Mouse (Mus musculus) gastrocnemius, postnatal 4 days (tissue): ENCODE results near the gene Zc3h12c. TPM values are rescaled to one million over a fixed set of nuclear protein-coding genes. Genes with fewer than 3 reads are reported as not detected.
"Not testable (repeated sequence)": the region's sequence is repeated elsewhere in the genome, so short reads cannot be mapped to it uniquely, and the experiment has no call there.

Experiments
- DNase-seq, 2 experiments: peaks; one replicate each; pipeline ENCODE4 v3.0.0; 2021 to 2022; ENCODE audit warnings: low spot score in 2 of 2, mixed read lengths in 2 of 2
- total RNA-seq, 2 experiments: library from RNA; stranded (reverse); gene quantifications; 2 replicates each; pipeline ENCODE4 v1.2.3; 2021

The Zc3h12c gene
- total RNA-seq, 2 experiments from 2014 or later: 9.6 to 10.6 TPM

DNA sequence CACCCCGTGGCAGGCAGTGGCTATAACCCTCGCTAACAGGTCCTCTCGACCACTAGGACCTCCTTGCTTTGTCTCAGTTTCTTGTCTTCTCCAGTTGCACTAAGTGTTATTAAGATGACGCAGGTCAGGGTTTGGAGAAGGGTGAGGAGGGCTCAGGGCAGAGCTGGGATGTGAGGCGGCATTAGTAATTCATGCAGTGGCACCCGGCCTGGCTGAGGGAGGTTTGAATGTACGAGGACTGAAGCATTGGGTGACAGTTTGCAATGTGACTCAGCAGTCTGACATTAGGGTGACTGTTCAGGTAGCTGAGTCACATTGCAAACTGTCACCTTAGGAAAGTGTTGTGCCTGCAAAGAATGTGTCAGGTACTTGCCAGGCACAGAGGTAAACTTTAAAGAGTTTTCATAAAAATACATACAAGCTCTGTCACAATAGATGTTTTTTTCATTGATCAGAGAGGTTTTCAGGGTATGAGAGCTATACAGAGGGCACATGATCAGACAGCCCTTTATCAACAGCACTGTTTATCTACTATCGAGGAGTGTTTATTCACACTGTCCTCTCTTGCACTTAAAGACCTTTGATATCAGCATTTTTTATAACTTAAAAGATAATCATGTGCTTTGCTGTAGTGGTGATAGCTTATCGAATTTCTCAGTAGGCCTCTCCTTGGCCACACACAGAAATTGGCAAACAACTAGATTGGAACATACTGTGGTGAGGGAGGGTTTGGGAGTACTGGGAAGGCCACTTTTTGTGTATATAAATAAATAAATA is 64.7 kb downstream of the Zc3h12c start:
- DNase-seq: no peak

DNA sequence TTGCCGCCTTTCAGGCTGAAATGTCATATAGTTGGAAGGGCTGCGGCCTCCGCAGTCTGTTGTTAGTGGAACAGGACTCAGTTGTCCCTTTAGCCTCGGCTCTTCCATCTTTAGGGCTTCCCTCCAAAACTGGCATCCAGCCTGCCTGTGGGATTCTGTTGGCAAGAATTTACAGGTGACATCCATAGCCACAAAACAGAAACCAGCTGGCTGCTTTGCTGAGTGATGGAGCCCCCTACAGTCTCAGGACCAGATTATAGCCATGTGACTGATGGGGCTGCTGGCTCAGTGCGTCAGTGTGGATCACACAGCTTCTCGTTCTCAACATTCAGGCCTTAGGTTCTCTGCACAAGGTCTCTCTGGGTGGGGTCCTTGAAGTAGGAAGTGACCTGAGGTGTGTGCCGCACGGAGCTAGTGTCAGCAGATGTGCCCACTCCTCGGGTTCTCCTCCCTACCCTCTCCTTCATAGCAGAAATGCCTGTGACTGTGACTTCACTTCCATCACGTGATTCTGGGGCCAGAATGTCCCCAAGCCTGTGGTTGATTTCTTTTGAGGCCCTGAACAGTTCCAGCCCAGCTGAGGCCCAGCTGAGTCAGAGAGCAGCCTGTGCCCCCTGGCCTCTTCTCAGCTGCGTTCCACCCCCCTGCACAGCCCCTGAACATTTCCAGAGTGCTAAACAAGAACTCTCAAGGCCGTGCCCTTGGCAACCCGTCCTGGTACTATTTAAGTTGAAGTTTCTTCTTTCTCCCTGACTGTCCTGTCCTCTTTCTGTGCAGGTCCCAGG is 66.1 kb downstream of the Zc3h12c start:
- DNase-seq: no peak

DNA sequence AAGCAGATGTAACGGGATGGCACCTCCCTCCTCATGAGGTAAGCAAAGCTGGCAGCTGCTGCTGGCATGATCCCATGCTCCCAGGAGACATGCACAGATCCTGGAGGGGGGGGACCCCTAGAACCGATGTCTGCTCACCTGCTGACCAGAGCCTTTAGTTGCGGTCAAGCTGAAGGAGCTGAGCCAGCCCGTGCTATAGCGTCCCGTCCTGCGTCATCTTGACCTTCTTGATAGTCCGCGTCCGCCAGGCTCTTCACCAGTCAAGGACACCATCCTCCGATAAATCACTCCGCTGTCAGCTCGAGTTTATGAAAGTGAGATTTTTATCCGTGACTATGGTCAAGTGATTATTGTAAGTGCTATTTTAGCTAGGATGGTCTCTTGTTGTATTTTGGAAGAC is 67.9 kb downstream of the Zc3h12c start:
- DNase-seq: no peak

DNA sequence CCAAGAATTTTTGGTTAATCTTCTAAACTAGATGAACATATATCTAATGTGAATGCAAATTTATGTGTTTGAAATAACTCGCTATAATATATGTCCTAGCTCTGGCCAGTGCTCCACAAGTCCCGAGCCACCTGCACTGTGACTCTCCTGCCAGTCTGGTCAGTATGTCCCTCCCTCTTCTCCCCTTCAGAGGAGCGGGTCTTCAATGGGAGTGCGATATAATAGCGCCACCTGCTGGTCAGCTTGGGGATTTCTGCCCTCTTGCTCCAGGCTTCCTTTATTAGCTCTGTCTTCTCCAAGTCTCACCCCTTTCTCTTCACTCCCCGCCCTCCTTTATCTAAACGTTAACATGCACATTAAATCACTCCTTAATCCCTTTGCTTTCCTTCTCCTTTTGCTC is 69.8 kb downstream of the Zc3h12c start:
- peak; percentile 68 to 77 for DNase-seq

DNA sequence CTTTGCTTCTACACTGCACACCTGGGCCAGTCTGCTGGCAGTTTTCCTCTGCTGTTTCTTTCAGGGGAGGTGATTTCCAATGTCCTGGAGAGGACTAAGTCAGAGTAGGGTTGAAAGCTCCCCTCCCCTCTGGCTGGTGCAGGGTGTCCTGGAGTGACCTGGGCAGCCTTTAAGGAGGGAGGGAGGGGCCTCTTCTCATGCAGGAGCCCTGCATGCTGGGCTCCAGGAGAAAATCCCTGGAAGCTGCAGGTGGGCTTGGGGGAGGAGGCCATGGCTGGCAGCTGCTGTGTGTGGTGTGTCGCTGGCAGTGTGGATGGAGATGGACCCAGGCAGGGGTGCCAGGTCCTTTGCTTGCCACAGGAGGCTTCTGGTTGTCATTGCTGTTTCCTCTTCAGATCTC is 71.0 kb downstream of the Zc3h12c start:
- DNase-seq: no peak

DNA sequence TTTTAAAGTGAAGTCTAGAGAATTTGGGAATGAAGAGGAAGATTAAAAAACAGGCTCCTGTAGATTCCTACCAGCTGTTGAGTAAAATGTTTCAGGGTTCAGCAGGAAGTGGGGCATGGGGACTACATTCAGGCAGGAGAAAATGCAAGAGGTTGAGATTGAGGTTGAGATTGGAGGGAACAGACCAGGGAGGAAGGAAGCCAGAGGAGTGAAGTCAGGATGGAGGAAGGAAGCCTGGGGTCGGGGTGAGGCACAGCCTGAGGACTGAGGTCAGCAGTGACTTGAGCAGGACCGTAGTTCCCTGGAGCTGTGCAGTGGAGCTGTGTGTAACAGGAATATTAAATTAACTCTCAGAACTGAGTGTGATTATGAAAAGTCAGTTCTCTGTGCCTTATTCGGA is 72.7 kb downstream of the Zc3h12c start:
- DNase-seq: no peak

DNA sequence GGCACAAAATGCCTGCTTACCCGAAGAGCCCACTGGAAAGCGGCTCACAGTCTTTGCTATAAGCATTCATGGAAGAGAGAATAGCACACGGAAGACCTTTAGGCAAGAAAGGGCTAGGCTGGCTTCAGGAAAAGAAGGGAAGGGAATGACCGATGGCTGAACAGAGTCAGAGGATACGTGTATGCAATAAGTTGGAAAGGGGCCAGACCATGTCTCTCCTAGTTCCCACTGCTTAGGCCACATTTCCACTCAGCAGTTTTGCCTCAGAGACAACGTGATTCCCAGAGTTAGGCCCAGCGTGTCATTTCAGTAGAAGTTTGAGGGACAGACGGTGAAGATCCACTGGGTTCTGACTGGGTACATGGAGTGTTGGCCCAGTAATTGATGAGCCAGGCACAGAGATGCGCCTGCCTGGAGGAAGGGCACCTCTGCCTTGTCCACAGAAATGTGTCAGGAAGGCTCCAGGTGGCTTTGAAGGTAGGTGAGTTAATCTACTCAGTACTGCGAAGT is 73.8 kb downstream of the Zc3h12c start:
- no peak for DNase-seq

DNA sequence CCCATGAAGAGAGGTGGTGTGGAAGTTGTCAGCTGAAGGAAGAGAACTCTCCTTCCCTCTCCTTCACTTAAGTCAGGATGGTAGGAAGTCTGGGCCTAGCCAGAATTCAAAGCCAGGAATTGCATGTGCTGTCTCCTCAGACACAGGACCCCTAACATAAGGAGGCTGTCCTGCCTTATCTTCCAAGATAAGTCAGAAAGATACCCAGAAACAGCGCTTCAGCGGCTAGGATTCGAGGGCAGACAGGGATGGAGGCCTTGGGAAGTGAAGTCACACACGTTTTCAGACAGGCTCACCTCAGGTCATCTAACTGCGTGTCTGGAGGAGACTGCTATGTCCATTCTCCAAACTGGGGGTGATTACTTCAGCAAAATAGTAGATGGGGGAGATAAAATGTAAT is 74.4 kb downstream of the Zc3h12c start:
- DNase-seq: no peak

DNA sequence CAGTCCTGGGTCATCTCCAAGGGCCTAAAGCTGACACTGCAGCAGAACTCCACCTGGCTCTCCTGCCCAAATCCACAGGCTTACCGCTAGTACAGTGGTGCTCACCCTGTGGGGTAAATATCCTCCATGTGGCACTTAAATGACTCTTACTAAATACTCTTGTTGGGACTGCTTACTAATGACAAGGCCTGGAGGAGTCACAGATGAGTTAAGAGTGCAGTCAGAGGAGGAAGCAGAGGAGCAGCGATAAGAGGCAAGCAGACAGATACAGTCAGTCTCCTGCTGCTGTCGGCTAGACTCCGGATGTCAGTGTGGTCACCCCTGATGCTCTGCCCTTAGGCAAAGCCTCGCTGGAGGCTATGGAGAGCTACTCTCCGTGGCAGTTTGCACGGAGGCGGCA is 75.3 kb downstream of the Zc3h12c start:
- no peak for DNase-seq

DNA sequence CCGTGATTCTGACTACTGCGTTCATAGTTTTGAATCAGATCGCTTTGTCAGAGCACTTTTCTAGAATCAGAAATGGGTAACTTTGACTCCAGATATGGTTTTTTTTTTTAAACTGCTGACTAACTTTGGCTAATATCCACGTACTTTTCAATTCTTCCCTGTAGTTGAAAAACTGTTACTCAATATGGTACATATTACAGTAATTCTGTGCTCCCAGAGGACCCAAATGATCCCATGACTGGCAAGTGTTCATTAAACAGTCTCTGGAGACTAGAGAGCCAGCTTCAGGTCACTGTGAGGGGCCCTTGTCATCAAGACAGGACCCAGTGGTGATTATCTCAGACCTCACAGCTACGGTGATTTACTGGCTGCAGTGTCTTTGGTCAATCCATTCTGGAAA is 76.1 kb downstream of the Zc3h12c start:
- no peak for DNase-seq

DNA sequence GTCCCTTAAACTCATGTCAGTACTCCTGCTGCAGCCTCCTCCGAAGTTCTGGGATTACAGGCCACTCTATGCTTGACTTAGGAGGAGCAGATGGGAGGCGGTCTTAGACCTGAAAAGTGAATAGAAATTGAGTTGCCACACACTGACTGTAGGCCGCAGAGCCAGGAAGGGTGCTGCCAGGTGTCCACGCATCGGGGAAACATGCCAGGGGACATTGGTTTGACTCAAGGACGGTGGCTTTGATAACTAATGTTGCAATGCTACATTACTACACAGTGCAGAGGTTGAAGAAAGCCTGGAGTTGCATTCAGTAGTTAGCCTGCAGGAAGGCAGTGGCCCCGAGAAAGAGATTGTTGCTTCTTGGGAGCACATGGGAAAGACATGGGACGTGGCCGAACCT is 76.6 kb downstream of the Zc3h12c start:
- no peak for DNase-seq

DNA sequence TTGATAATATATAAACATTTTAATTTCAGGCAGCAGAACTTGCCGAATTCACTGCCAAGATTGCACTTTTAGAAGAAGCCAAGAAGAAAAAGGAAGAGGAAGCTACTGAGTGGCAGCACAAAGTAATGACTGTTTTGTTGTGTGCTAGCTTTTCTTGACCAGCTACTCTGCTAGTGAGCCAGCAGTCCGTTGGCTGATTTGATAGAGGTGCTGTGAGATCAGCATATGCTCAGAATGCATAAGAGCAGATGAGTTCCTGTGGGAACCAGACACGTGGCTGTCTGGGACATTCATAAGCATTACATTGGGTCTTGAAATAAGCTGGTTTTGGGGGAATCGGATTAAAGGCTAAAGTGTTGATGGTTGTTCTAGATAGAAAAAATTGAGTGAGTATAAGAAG is 86.0 kb downstream of the Zc3h12c start:
- DNase-seq: no peak

DNA sequence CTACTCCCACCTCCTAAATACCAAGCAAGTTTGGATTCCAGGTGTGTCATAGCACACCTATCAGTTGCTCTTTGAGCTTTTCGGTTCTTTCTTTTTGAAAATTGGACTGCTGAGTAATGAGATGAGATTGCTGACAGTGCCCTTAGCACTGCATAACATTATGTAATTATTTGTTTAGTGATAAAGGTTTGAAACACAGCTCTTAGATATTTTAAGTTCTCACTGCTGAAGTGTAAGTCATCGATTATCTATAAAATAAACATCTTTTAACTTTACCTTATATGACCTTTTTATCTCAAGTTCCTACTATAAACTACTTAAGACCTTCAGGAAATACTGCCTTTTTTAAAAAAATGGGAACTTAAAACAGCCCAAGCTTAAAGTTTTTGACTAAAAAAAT is 86.4 kb downstream of the Zc3h12c start:
- no peak for DNase-seq

DNA sequence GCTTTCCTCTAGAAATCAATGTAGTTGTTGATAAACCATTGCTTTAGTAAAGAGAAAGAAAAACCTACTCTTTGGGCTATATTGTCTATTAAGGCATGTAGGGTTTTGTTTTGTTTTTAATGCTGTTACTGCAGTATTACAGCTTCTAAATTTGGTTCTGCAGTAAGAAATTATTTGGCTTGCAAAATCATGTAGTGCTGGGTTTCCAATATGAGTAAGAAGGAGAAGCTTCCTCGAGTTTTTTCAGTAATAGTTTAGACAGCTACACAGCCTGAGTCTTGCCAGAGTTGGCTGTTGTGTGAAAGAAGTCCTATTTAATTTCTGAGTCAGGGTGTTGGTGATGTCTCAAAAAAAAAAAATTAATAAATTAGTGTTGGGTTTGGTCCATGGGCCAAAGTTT is 90.7 kb downstream of the Zc3h12c start:
- no peak for DNase-seq

DNA sequence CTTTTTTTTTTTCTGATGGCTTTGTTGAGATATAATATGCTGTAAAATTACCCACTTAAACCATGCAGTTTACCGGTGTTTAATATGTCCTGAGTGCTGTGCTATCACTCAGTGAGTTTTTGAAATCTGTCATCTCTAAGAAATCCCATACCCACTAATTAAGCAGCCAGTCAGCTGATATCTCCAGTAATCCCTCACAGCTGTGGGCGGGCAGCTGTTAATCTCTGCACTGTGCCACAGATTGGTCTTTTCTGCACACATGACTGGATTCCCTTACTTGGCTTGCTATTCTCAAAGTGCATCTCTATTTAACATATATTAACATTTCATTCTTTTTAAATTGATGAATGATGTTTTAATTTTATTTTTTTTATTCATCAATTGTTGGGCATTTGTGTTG is 92.3 kb downstream of the Zc3h12c start:
- DNase-seq: no peak

DNA sequence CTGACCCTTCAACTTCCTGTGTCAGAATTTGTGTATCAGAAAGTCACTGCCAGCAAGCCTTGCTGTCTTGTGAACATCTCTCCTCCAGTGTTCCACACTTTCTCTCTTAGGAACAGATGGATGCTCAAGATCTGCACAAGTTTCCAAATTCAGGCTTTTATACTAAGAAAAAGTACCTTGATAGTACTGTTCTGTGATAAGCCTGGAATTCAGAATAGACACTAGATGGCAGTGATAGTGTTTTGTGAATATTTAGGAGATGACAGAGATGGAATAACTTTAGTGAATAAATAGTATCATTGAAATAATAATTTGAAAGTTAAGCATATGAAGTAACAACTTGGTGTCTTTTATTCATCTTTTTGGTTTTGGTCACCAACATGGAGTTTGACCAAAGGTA is 96.2 kb downstream of the Zc3h12c start:
- DNase-seq: no peak

DNA sequence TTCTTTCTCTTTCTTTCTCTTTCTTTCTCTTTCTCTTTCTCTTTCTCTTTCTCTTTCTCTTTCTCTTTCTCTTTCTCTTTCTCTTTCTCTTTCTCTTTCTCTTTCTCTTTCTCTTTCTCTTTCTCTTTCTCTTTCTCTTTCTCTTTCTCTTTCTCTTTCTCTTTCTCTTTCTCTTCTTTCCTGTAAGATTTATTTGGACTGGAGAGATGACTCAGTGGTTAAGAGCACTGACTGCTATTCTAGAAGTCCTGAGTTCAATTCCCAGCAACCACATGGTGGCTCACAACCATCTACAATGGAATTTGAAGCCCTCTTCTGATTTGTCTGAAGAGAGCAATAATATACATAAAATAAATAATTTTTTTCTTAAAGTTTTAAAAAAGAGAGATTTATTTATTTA is 97.0 kb downstream of the Zc3h12c start:
- DNase-seq: not testable (repeated sequence)

DNA sequence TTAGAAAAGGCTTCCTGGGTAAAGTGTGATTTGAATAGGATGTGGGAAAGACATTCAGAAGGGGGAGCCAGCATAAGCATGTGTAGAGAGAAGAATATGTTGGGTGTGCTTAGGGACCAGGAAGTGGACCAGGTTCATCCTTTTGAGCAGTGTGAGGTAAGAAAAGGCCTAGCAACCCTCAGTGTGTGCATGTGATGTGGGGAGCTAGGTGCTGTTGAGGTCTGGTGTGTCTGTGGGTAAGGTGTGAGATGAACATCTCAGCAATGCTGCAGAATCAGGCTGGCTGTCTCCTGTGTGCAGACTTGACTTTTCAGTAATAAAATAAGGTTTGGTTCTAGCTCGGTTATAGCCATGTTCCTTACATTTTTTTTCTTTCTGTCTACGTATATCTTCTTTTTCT is 98.3 kb downstream of the Zc3h12c start:
- DNase-seq: no peak
